12 mouse cellular contexts compared by ENCODE assay signal in the genomic region with DNA sequence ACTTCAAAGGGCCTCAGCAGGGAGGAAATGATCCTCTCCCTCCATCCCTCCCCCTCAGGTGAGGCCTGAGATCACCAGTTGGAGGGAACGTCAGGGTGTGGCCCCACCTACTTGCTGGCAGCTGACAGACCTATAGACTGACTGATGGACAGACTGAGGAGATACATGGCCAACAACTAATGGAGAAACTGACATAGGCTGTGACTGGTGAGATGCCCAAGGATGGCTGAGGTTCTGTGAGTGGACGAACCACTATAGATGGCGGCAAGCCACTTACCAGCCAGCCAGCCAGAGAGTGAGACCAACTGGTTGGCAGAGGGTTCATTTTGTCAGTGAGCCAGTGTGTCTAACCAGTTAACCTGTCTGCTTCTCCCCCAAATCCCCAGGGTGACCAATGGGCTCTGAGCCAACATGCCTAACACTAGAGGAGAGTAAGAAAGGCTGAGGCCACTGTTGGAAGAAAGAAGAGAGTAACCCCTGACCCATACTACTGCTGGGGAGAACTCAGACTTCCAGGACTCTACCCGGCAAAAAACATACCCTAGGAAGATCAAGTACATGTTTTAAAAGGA.
"Had no signal": no experiment of that assay in that cellular context is flagged by ENCODE, and none has a peak within 500 bp of the region (broad histone marks: within the 10 kb centered on the region; RNA-seq: fewer than 3 reads in every experiment).

No protein-coding gene starts in this region.

- H3K4me1 ChIP-seq: liver, embryonic 12.5 days; megakaryocyte, embryonic 14.5 days; neural tube, embryonic 12.5 days had no signal

- H3K36me3 ChIP-seq: limb, embryonic 15.5 days; liver, embryonic 12.5 days; neural tube, embryonic 12.5 days had no signal

- H3K27ac ChIP-seq: left cerebral cortex, adult 2 months; limb, embryonic 15.5 days; liver, embryonic 12.5 days; macrophage; neural tube, embryonic 12.5 days; stomach, postnatal 0 days had no signal

- H3K27me3 ChIP-seq: limb, embryonic 15.5 days; liver, embryonic 12.5 days; megakaryocyte, embryonic 14.5 days; neural tube, embryonic 12.5 days had no signal

- H3K9ac ChIP-seq: limb, embryonic 15.5 days; liver, embryonic 12.5 days; lung, embryonic 14.5 days; neural tube, embryonic 12.5 days had no signal

- H3K9me3 ChIP-seq: limb, embryonic 15.5 days; liver, embryonic 12.5 days; megakaryocyte, embryonic 14.5 days; neural tube, embryonic 12.5 days had no signal

- H3K4me2 ChIP-seq: limb, embryonic 15.5 days; liver, embryonic 12.5 days; lung, embryonic 14.5 days; midbrain, embryonic 11.5 days; neural tube, embryonic 12.5 days had no signal

- DNase-seq: kidney, postnatal 14 days; lung, embryonic 14.5 days; lung, postnatal 10 days; thymus, postnatal 4 days had no signal

- ATAC-seq: liver, embryonic 12.5 days had no signal

- H3K4me3 ChIP-seq: left cerebral cortex, adult 2 months; limb, embryonic 15.5 days; liver, embryonic 12.5 days; megakaryocyte, embryonic 14.5 days; neural tube, embryonic 12.5 days had no signal
